Mouse (Mus musculus) CD4-positive, CD25-positive, alpha-beta regulatory T cell (primary cell): ENCODE measurements around the gene Sult4a1. TPM values are rescaled to one million over a fixed set of nuclear protein-coding genes. Genes with fewer than 3 reads are reported as not detected.

Experiments
- polyA plus RNA-seq: library from polyadenylated mRNA; unstranded; fragments of 100-300 nt; shearing (Covaris generic); gene quantifications from one replicate; pipeline ENCODE4 v1.2.1, GENCODE M21; 2017

The Sult4a1 gene
- polyA plus RNA-seq = 0.36 TPM

GRCm38 (mm10) chr15:84105105-84105923 lies at the start of gene Sult4a1:
TSS of gene Sult4a1 (minus strand) at chr15:84105754.

GRCm38 (mm10) chr15:84123075-84123474 lies 17.5 kb upstream of the Sult4a1 start, which contains the start of gene Pnpla5:
TSS of gene Pnpla5 (minus strand) at chr15:84123175.

GRCm38 (mm10) chr15:84065140-84065539 lies 40.4 kb downstream of the Sult4a1 start, which contains the start of gene Efcab6:
TSS of gene Efcab6 (minus strand) at chr15:84065379.

Other genes with a start within 250 kb of the Sult4a1 start
- gene Efcab6, start 40.4 kb downstream of the Sult4a1 start, polyA plus RNA-seq = not detected
- gene Pnpla5, start 17.4 kb upstream of the Sult4a1 start, polyA plus RNA-seq = not detected
- 0.41 TPM for gene Pnpla3, start 62.1 kb upstream of the Sult4a1 start, polyA plus RNA-seq
- gene Samm50, start 86.5 kb upstream of the Sult4a1 start, polyA plus RNA-seq = 119 TPM
- gene Parvb, start 126.3 kb upstream of the Sult4a1 start, polyA plus RNA-seq = 0.59 TPM
- gene Parvg, start 218.3 kb upstream of the Sult4a1 start, polyA plus RNA-seq = 126 TPM